Mouse (Mus musculus): ENCODE results near the gene Cib3. TPM values are rescaled to one million over a fixed set of nuclear protein-coding genes. Genes with fewer than 3 reads are reported as not detected.

Gene Cib3
- total and polyA plus RNA-seq, 3 experiments = not detected

DNA sequence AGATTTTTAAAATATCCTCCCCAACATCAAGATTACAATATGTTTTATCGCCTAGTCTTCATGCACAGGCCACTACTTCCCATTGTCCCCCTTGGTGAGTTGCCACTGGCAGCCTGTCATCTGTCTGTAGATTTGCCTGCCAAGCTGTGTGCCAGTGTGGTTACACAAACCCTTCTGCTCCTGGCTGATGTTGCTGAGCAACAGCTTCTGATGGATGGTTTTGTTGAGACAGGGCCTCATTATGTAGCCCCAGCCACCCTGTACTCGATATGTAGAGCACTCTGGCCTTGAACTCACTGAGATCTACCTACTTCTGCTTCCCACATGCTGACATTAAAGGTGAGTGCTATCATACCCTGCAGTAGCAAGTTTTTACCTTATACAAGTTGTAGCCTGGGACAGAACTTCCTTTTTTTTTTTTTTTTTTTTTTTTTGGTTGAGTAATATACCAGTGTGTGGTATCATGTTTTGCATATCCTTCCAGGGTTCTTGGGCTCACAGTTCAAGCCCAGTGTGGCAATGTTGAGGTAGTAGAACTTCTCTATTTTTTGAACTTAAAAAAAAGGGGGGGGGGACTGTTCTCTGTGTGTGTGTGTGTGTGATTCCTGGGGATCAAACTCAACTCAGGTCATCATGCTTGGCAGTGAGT, 29.0 kb downstream of the Cib3 start:
- H3K4me1 ChIP-seq (ENCODE audit: control insufficient read depth in 1 of 2, insufficient read depth in 2 of 2, low read length in 2 of 2) = peaks cover 0 to 4% of the 10 kb centered on the region in 2 experiments; a peak in 2 of 4 replicates
- no peak overlapping the region for H3K9ac ChIP-seq (ENCODE audit: control insufficient read depth, low read depth, low read length, poor library complexity, severe bottlenecking)
- no peaks in the 10 kb centered on the region for H3K27me3 ChIP-seq (ENCODE audit: control insufficient read depth in 1 of 2, insufficient read depth in 2 of 2, low read length in 2 of 2)
- H3K79me2 ChIP-seq (ENCODE audit: control insufficient read depth, insufficient read depth, low read length, poor library complexity) = no peaks in the 10 kb centered on the region
- TF ChIP-seq JUND (IDR thresholded peaks at IDR 0.05; ENCODE audit: low read depth, low read length) = no peak
- peak in 1 of 2 experiments; percentile 36; a peak in 1 of 4 replicates for TF ChIP-seq EP300 (IDR thresholded peaks at IDR 0.05; ENCODE audit: low read depth in 1 of 2, low read length in 2 of 2)
- TF ChIP-seq ZNF384 (IDR thresholded peaks at IDR 0.05; ENCODE audit: low read depth, low read length) = peak; percentile 99
- no peak for TF ChIP-seq USF2 (IDR thresholded peaks at IDR 0.05; ENCODE audit: borderline replicate concordance in 1 of 2, insufficient read depth in 1 of 2, low read depth in 1 of 2, low read length in 2 of 2)
- no peak for TF ChIP-seq HCFC1 (IDR thresholded peaks at IDR 0.05; ENCODE audit: low read depth, low read length)
- TF ChIP-seq MYC (IDR thresholded peaks at IDR 0.05; ENCODE audit: low read depth, low read length) = peak; percentile 53; the same call in 1 of the 2 replicates
- 0 out of 2 replicates have a peak, but pooled peaks have one; percentile 33 for TF ChIP-seq TBP (IDR thresholded peaks at IDR 0.05; ENCODE audit: low read depth, low read length)
- TF ChIP-seq CTCF (IDR thresholded peaks at IDR 0.05 in 2 of 3, conservative IDR thresholded peaks at IDR 0.05 in 1 of 3; ENCODE audit: control insufficient read depth in 1 of 3, insufficient read depth in 1 of 3, low read depth in 2 of 3, low read length in 3 of 3, poor library complexity in 1 of 3, severe bottlenecking in 1 of 3) = no peak
- DNase-seq (ENCODE audit: low read depth, low spot score) = peak; percentile 73
- H3K4me3 ChIP-seq (ENCODE audit: control insufficient read depth in 1 of 2, insufficient read depth in 1 of 2, low read depth in 2 of 2, low read length in 2 of 2) = no peak overlapping the region
- H3K27ac ChIP-seq (ENCODE audit: control insufficient read depth, low read depth, low read length) = no peak overlapping the region
- no peaks in the 10 kb centered on the region for H3K9me3 ChIP-seq (replicated peaks; ENCODE audit: insufficient read depth, low read length)
- peaks cover 0 to 3% of the 10 kb centered on the region in 2 experiments; a peak in 2 of 4 replicates for H3K36me3 ChIP-seq (ENCODE audit: control insufficient read depth in 1 of 2, insufficient read depth in 2 of 2, low read length in 2 of 2)

DNA sequence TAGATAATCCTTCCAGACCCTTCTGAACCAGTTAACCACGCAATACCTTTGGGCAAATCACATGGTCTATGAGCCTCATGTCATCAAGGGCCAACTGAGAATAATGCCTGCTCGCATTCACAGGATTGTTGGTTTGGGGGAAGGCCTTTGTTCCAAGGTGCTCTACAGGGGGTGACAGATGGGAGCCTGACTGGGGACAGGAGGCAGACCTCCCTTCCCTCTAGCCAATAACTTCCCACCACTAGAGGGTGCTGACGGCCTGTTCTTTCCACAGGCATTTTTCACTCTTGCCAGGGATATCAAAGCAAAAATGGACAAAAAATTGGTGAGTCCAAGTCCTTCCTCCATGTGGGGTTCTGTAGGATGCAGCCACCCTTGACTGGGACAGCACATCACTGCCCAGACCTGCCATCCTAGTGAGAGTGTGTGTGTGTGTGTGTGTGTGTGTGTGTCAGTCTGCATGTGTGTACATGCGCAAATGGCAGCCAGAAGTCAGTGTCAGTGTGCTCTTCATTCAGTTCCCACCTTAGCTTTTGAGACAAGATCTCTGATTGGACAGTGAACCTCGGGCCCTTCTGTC, 35.2 kb downstream of the Cib3 start:
- H3K9ac ChIP-seq (ENCODE audit: control insufficient read depth, low read depth, low read length, poor library complexity, severe bottlenecking) = no peak overlapping the region
- peak; percentile 64 for DNase-seq (ENCODE audit: low read depth, low spot score)
- H3K4me3 ChIP-seq (ENCODE audit: control insufficient read depth in 1 of 2, insufficient read depth in 1 of 2, low read depth in 2 of 2, low read length in 2 of 2) = no peak overlapping the region
- no peaks in the 10 kb centered on the region for H3K9me3 ChIP-seq (replicated peaks; ENCODE audit: insufficient read depth, low read length)
- H3K27me3 ChIP-seq (ENCODE audit: control insufficient read depth in 1 of 2, insufficient read depth in 2 of 2, low read length in 2 of 2) = no peaks in the 10 kb centered on the region
- peaks cover 0 to 3% of the 10 kb centered on the region in 2 experiments; a peak in 1 of 4 replicates for H3K36me3 ChIP-seq (ENCODE audit: control insufficient read depth in 1 of 2, insufficient read depth in 2 of 2, low read length in 2 of 2)
- H3K27ac ChIP-seq (ENCODE audit: control insufficient read depth, low read depth, low read length) = no peak overlapping the region
- no peaks in the 10 kb centered on the region; a peak in 1 of 4 replicates for H3K4me1 ChIP-seq (ENCODE audit: control insufficient read depth in 1 of 2, insufficient read depth in 2 of 2, low read length in 2 of 2)
- TF ChIP-seq USF2 (IDR thresholded peaks at IDR 0.05; ENCODE audit: borderline replicate concordance in 1 of 2, insufficient read depth in 1 of 2, low read depth in 1 of 2, low read length in 2 of 2) = no peak
- TF ChIP-seq ETS1 (IDR thresholded peaks at IDR 0.05; ENCODE audit: low read depth, low read length) = no peak
- no peak for TF ChIP-seq POLR2AphosphoS5 (IDR thresholded peaks at IDR 0.05; ENCODE audit: borderline replicate concordance, low read depth, low read length)
- TF ChIP-seq ZNF384 (IDR thresholded peaks at IDR 0.05; ENCODE audit: low read depth, low read length) = no peak
- no peak for TF ChIP-seq ZMIZ1 (IDR thresholded peaks at IDR 0.05; ENCODE audit: low read depth, low read length)
- no peak for TF ChIP-seq E2F4 (IDR thresholded peaks at IDR 0.05; ENCODE audit: borderline replicate concordance, low read depth, low read length)
- peak; percentile 58 for TF ChIP-seq SMC3 (IDR thresholded peaks at IDR 0.05; ENCODE audit: low read depth, low read length)
- TF ChIP-seq CTCF (IDR thresholded peaks at IDR 0.05 in 2 of 3, conservative IDR thresholded peaks at IDR 0.05 in 1 of 3; ENCODE audit: control insufficient read depth in 1 of 3, insufficient read depth in 1 of 3, low read depth in 2 of 3, low read length in 3 of 3, poor library complexity in 1 of 3, severe bottlenecking in 1 of 3) = peak; percentile 45 to 66 (median 63)
- TF ChIP-seq BHLHE40 (IDR thresholded peaks at IDR 0.05; ENCODE audit: borderline replicate concordance, low read depth, low read length) = no peak
- no peak for TF ChIP-seq TCF12 (IDR thresholded peaks at IDR 0.05; ENCODE audit: low read depth, low read length)
- TF ChIP-seq MAFK (IDR thresholded peaks at IDR 0.05; ENCODE audit: borderline replicate concordance, low read depth, low read length) = no peak
- TF ChIP-seq CHD1 (IDR thresholded peaks at IDR 0.05; ENCODE audit: low read depth, low read length) = no peak
- TF ChIP-seq POLR2AphosphoS2 (IDR thresholded peaks at IDR 0.05; ENCODE audit: low read length) = no peak
- TF ChIP-seq ZC3H11A (IDR thresholded peaks at IDR 0.05; ENCODE audit: low read depth, low read length) = 0 out of 2 replicates have a peak, but pooled peaks have one; percentile 41
- no peak for TF ChIP-seq POLR2A (IDR thresholded peaks at IDR 0.05; ENCODE audit: control insufficient read depth in 1 of 2, insufficient read depth in 1 of 2, low read depth in 1 of 2, low read length in 2 of 2, poor library complexity in 1 of 2)
- no peak for TF ChIP-seq TBP (IDR thresholded peaks at IDR 0.05; ENCODE audit: low read depth, low read length)
- TF ChIP-seq HCFC1 (IDR thresholded peaks at IDR 0.05; ENCODE audit: low read depth, low read length) = no peak
- TF ChIP-seq MAZ (IDR thresholded peaks at IDR 0.05; ENCODE audit: low read depth, low read length) = no peak
- TF ChIP-seq KAT2A (conservative IDR thresholded peaks at IDR 0.05; ENCODE audit: low read depth, low read length) = no peak
- TF ChIP-seq SIN3A (IDR thresholded peaks at IDR 0.05; ENCODE audit: low read length) = no peak
- TF ChIP-seq TAL1 (IDR thresholded peaks at IDR 0.05; ENCODE audit: low read length) = no peak
- TF ChIP-seq RAD21 (IDR thresholded peaks at IDR 0.05; ENCODE audit: low read depth, low read length) = peak; percentile 59
- TF ChIP-seq ZKSCAN1 (IDR thresholded peaks at IDR 0.05; ENCODE audit: low read depth, low read length) = no peak
- no peak for TF ChIP-seq UBTF (IDR thresholded peaks at IDR 0.05; ENCODE audit: borderline replicate concordance, insufficient read depth, low read depth, low read length)
- no peaks in the 10 kb centered on the region for H3K79me2 ChIP-seq (ENCODE audit: control insufficient read depth, insufficient read depth, low read length, poor library complexity)
